Mouse (Mus musculus): ENCODE data around the gene Gm3285. TPM values are rescaled to one million over a fixed set of nuclear protein-coding genes. Genes with fewer than 3 reads are reported as not detected.

Gm3285 gene
- not detected in 2 replicates for total RNA-seq (2017)

GRCm38 (mm10) chr10:77861675-77862074 is at the start of gene Gm3285:
Gm3285 (plus strand) TSS chr10:77861975.
- no peak for ATAC-seq (replicated peaks; ENCODE audit: low read depth, poor library complexity, severe bottlenecking)

DNA sequence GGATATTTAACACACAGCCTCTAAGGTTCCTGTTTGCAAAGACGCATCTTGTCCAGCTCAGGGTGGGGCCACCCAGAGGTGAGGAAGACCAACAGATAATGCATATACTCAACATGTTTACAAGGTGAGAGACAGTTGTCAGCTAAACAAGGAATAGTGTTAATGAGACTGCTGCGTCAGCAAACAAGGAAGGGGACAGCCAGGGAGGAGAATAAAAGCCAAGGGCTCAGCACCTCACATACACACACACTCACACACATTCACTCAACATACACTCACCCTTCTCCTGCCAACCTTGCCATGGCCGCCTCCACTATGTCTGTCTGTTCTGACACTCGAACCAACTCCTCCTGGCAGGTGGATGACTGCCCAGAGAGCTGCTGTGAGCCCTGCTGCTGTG is 47.4 kb upstream of the Gm3285 start, which contains the start of gene Gm2696:
Gm2696 (plus strand) TSS at position 301 of the 400 bp plus-strand sequence.
- no peak for ATAC-seq (replicated peaks; ENCODE audit: low read depth, poor library complexity, severe bottlenecking)

DNA sequence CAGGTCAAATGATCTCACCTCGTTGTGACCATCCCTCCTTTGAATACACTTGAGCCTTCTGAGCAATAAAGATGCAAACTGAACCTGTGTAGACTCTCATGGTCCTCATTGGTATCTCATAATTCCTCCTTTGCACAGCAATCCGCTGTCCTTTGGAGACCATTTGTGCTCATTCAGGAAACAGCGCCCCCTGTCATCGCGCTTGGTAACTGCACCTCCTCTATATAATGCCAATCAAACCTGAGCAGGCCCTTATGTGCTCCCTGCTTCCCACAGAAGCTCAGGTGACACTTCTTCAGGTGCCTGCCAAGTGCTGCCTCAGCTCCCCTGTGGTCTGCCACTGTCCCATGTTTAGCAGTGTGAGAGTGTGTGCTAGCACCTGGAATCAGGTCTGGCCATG is 46.3 kb upstream of the Gm3285 start:
- ATAC-seq (replicated peaks; ENCODE audit: low read depth, poor library complexity, severe bottlenecking), result no peak

DNA sequence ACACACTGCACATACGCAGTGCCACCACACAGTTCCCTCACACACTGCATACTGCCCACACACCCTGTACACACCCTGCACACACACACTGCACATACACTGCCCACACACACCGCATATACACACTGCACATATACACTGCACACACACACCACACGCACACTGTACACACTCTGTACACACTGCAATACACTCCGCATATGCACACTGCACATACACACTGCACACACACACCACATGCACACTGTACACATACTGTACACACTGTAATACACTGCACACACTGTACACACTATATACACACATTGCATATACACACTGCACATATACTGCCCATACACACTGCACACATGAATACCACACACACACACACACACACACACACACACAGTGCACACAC is 43.3 kb upstream of the Gm3285 start:
- no peak for ATAC-seq (replicated peaks; ENCODE audit: low read depth, poor library complexity, severe bottlenecking)

- ATAC-seq (replicated peaks; ENCODE audit: low read depth, poor library complexity, severe bottlenecking), result no peak
Measured at GRCm38 (mm10) chr10:77819203-77819602, 42.6 kb upstream of the Gm3285 start.

DNA sequence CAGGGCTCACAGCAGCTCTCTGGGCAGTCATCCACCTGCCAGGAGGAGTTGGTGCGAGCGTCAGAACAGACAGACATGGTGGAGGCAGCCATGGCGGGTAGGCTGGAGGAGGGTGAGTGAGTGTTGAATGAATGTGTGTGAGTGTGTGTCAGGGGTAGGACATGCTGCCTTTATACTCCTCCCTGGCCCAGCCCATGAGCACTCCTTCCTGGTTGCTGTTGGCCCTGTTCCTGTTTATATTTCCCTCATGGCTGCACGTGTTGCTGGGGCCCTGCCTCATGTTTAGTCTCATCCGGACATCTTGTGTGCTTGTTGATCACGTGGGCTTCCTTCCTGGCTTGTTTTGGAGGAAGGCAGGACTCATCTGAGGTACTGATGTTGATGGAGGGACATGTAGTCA is 34.8 kb upstream of the Gm3285 start, which contains the start of gene Krtap10-4:
Krtap10-4 (minus strand) TSS at position 145 of the 400 bp plus-strand sequence.
- ATAC-seq (replicated peaks; ENCODE audit: low read depth, poor library complexity, severe bottlenecking), result no peak

- ATAC-seq (replicated peaks; ENCODE audit: low read depth, poor library complexity, severe bottlenecking), result no peak
Measured at GRCm38 (mm10) chr10:77835647-77836046, 26.1 kb upstream of the Gm3285 start, which contains the start of gene Krtap10-10. Krtap10-10 (plus strand) TSS chr10:77835947.

GRCm38 (mm10) chr10:77839006-77839405 is 22.8 kb upstream of the Gm3285 start:
- ATAC-seq (replicated peaks; ENCODE audit: low read depth, poor library complexity, severe bottlenecking), result no peak

GRCm38 (mm10) chr10:77846503-77846902 is 15.3 kb upstream of the Gm3285 start, which contains the start of gene Gm36176:
Gm36176 (plus strand) TSS chr10:77846803.
- no peak for ATAC-seq (replicated peaks; ENCODE audit: low read depth, poor library complexity, severe bottlenecking)

DNA sequence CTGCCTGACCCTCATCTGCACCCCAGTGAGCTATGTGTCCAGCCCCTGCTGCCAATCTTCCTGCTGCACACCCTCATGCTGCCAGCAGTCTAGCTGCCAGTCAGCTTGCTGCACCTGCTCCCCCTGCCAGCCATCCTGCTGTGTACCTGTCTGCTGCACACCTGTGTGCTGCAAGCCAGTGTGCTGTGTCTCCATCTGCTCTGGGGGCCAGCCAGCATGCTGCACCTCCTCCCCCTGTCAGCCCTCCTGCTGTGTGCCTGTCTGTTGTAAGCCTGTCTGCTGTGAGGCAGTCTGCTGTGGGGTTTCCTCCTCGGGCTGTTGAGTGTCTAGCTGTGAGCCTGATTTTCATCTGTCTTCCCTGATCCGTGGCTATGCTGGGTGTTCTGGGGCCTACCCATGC is 14.8 kb upstream of the Gm3285 start:
- no peak for ATAC-seq (replicated peaks; ENCODE audit: low read depth, poor library complexity, severe bottlenecking)

- ATAC-seq (replicated peaks; ENCODE audit: low read depth, poor library complexity, severe bottlenecking), result no peak
Measured at GRCm38 (mm10) chr10:77847538-77847937, 14.2 kb upstream of the Gm3285 start.

DNA sequence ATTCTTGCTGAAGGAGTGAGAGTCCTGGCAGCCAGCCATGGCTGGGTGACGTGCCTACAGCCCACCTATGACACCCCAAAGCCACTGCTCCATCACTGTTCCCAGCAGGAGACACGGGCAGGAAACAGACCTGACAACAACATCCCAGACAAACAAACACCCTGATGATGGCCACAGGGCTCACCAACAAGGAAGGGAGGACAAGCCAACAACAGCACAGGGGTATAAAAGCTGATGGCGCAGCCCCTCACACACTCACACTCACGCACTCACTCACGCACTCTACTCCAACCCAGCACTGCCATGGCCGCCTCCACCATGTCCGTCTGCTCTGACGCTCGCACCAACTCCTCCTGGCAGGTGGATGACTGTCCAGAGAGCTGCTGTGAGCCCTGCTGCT is 9.2 kb upstream of the Gm3285 start, which contains the start of gene Gm10318:
Gm10318 (plus strand) TSS at position 301 of the 400 bp plus-strand sequence.
- no peak for ATAC-seq (replicated peaks; ENCODE audit: low read depth, poor library complexity, severe bottlenecking)

GRCm38 (mm10) chr10:77864067-77864761 is 2.4 kb downstream of the Gm3285 start:
- ATAC-seq (replicated peaks; ENCODE audit: low read depth, poor library complexity, severe bottlenecking), result peak; percentile 96

DNA sequence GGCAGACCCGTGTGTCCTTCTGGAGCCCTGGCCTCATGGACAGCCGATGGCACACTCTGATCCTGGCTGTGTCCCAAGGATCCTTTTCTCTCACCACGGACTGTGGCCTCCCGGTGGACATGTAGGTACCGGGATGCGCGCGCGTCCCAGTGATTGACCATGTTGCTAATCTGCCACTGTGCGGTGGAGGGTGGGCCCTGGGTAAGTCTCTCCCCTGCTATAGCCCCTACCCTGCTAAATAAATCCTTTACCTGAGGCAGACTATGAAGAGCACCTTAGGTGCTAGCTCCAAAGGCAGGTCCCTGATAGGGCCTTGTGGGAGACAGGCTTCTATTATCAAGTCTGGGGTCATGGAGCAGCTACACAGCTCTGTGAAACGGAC is 3.0 kb downstream of the Gm3285 start:
- ATAC-seq (replicated peaks; ENCODE audit: low read depth, poor library complexity, severe bottlenecking), result no peak

GRCm38 (mm10) chr10:77867546-77867945 is 5.8 kb downstream of the Gm3285 start:
- no peak for ATAC-seq (replicated peaks; ENCODE audit: low read depth, poor library complexity, severe bottlenecking)

DNA sequence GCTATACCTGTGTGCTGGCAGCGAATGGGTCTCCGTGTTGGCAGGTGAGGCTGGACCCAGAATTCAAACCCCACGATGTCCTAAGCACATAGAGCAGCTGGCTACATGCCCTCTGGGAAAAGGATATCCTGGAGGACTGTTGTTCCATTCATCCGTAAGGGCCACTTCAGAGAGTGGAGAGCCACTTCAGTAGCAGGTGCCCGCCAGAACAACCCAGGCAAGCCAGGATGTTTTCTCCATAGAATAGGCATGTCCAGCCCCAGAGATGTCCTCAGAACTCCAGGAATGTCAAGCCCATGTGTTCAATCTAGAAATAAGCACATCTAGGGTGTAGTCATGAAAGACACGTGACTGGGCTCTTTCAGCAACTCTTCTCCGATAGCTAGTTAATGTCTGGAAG is 7.9 kb downstream of the Gm3285 start:
- no peak for ATAC-seq (replicated peaks; ENCODE audit: low read depth, poor library complexity, severe bottlenecking)

DNA sequence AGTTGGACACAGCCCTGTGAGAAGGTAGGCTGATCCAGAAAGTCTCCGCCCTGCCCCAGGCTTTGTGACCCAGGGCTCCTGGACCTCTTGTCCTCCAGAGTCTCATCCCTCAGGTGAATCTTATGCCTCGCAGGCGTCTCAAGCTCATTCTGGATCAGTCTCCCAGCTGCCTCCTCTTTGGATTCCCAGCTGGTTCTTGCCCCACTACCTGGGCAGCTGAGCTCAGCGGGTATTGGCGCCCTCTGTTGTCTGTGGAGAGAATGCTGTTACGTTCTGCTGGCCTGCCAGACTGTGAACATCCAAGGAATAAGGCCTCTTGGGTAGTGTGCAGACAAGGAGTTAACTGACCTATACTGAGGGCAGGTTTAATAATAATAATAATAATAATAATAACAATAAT is 17.2 kb downstream of the Gm3285 start:
- ATAC-seq (replicated peaks; ENCODE audit: low read depth, poor library complexity, severe bottlenecking), result no peak; the same call in 1 of the 2 replicates

DNA sequence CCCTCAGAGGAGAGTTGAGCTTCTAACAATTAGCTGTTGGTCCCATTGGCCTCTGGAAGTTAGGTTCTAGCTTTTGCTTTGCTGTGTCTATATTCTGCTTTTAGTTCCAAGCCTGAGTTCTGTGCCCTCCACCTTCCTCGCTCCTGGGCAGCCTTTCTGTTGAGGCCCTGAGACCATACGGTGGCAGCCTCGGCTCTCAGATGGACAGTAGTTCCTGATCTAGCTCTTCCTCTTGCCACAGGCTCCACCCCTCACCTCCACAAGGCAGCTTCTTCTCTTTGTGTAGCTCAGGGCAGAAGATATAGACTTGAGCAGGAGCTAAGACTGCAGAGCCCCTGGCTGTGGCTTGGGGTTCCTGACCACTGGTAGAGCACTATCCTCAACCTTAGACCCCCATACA is 18.5 kb downstream of the Gm3285 start:
- peak; percentile 80 for ATAC-seq (replicated peaks; ENCODE audit: low read depth, poor library complexity, severe bottlenecking)

DNA sequence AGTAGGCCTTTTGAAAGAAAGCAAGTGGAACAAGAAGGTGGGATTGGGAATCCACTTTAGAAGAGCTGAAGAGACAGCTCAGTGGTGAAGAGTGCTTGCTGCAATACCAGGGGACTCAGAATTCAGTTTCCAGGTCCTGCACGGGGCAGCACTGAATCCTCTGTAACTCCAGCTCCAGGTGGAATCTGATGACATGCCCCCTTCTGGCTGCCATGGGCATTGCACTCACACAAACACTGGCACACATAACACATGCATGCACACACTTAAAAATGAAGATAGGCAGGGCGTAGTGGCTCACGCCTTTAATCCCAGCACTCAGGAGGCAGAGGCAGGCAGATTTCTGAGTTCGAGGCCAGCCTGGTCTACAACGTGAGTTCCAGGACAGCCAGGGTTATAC is 20.8 kb downstream of the Gm3285 start:
- no peak for ATAC-seq (replicated peaks; ENCODE audit: low read depth, poor library complexity, severe bottlenecking)

DNA sequence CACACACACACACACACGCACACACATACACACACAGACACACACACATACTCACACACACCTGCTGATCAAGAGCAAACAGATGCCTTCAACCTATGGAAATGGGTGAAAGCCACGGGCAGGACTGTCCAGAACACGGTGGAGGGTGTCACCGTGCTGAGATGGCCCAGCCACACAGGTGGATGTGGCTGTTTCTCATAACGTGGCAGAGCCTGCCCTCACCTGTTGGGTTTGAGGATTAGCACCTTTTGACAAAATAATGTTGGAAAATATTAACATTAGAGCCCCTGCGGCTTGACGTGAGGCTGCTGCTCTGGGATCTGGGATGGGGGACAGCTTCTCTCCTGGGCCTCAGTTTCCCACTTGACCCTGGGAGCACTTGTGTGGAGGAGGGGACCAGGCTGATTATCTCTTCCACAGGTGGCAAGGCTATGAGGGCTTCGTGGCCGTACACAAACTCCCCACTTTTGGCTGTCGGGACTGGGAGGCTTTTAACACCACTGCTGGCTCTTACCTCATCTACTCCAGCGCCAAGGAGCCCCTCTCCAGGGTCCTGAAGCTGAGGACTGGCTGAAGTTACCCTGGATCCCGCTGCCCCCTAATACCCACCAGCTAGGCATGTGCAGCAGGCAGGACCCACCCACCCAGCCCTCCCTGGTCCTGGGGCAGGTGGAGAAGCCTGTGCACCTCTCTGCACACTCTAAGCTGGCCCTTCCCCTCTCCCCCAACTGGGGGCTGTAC is 24.4 kb downstream of the Gm3285 start:
- no peak for ATAC-seq (replicated peaks; ENCODE audit: low read depth, poor library complexity, severe bottlenecking)

- ATAC-seq (replicated peaks; ENCODE audit: low read depth, poor library complexity, severe bottlenecking), result no peak
Measured at GRCm38 (mm10) chr10:77890987-77891565, 29.3 kb downstream of the Gm3285 start.

All from common myeloid progenitor, adult 5-6 weeks (primary cell).